Mouse (Mus musculus): ENCODE measurements around the gene Git2. TPM values are rescaled to one million over a fixed set of nuclear protein-coding genes. Genes with fewer than 3 reads are reported as not detected.

Gene Git2
- polyA plus RNA-seq, 1 experiment: 71.6 TPM

- H3K27ac ChIP-seq (ENCODE audit: insufficient read depth, low read length): peak overlapping the region; percentile 59
- H3K27me3 ChIP-seq (ENCODE audit: control insufficient read depth, insufficient read depth, low read length): no peaks in the 10 kb centered on the region
- WGBS: 4% methylated on average over 16 of the region's 16 CpGs
- peak in 1 of 2 experiments; percentile 34 for DNase-seq (ENCODE audit: low read depth in 1 of 2, low spot score in 2 of 2)
- H3K36me3 ChIP-seq (ENCODE audit: control insufficient read depth, insufficient read depth, low read length): no peaks in the 10 kb centered on the region
- H3K4me1 ChIP-seq (ENCODE audit: control insufficient read depth, insufficient read depth, insufficient read length): peaks cover 20% of the 10 kb centered on the region; the same call in 1 of the 2 replicates
- peak overlapping the region; percentile 96 for H3K4me3 ChIP-seq (ENCODE audit: extremely low read depth, insufficient read depth, insufficient read length)
- no peak for TF ChIP-seq POLR2A (IDR thresholded peaks at IDR 0.05; ENCODE audit: low read depth, low read length)
These were observed 85.5 kb downstream of the Git2 start for GRCm38 (mm10) chr5:114689700-114690366.

- TF ChIP-seq CTCF (IDR thresholded peaks at IDR 0.05; ENCODE audit: extremely low read depth, insufficient read depth, insufficient read length, insufficient replicate concordance): no peak
- TF ChIP-seq POLR2A (IDR thresholded peaks at IDR 0.05; ENCODE audit: low read depth, low read length): no peak
- H3K27ac ChIP-seq (ENCODE audit: insufficient read depth, low read length): no peak overlapping the region
- H3K27me3 ChIP-seq (ENCODE audit: control insufficient read depth, insufficient read depth, low read length): no peaks in the 10 kb centered on the region
- peaks cover 27% of the 10 kb centered on the region; the same call in 1 of the 2 replicates for H3K4me1 ChIP-seq (ENCODE audit: control insufficient read depth, insufficient read depth, insufficient read length)
- no peak overlapping the region for H3K4me3 ChIP-seq (ENCODE audit: extremely low read depth, insufficient read depth, insufficient read length)
- WGBS: 82% methylated on average over 13 of the region's 13 CpGs
- no peak for DNase-seq (ENCODE audit: low read depth in 1 of 2, low spot score in 2 of 2)
- H3K36me3 ChIP-seq (ENCODE audit: control insufficient read depth, insufficient read depth, low read length): no peaks in the 10 kb centered on the region
These were observed 86.6 kb downstream of the Git2 start for GRCm38 (mm10) chr5:114688703-114689102.

GRCm38 (mm10) chr5:114687901-114688300, 87.4 kb downstream of the Git2 start:
- no peaks in the 10 kb centered on the region for H3K36me3 ChIP-seq (ENCODE audit: control insufficient read depth, insufficient read depth, low read length)
- H3K4me1 ChIP-seq (ENCODE audit: control insufficient read depth, insufficient read depth, insufficient read length): peaks cover 27% of the 10 kb centered on the region; the same call in 1 of the 2 replicates
- H3K4me3 ChIP-seq (ENCODE audit: extremely low read depth, insufficient read depth, insufficient read length): no peak overlapping the region
- TF ChIP-seq CTCF (IDR thresholded peaks at IDR 0.05; ENCODE audit: extremely low read depth, insufficient read depth, insufficient read length, insufficient replicate concordance) (no peak), POLR2A (IDR thresholded peaks at IDR 0.05; ENCODE audit: low read depth, low read length) (no peak)
- H3K27ac ChIP-seq (ENCODE audit: insufficient read depth, low read length): no peak overlapping the region
- DNase-seq (ENCODE audit: low read depth in 1 of 2, low spot score in 2 of 2): no peak
- H3K27me3 ChIP-seq (ENCODE audit: control insufficient read depth, insufficient read depth, low read length): no peaks in the 10 kb centered on the region

- DNase-seq (ENCODE audit: low read depth in 1 of 2, low spot score in 2 of 2): no peak
- Histone ChIP-seq H3K4me3 (ENCODE audit: extremely low read depth, insufficient read depth, insufficient read length) (no peak overlapping the region), H3K27me3 (ENCODE audit: control insufficient read depth, insufficient read depth, low read length) (no peaks in the 10 kb centered on the region), H3K36me3 (ENCODE audit: control insufficient read depth, insufficient read depth, low read length) (no peaks in the 10 kb centered on the region), H3K4me1 (ENCODE audit: control insufficient read depth, insufficient read depth, insufficient read length) (peaks cover 30% of the 10 kb centered on the region; the same call in 1 of the 2 replicates), H3K27ac (ENCODE audit: insufficient read depth, low read length) (no peak overlapping the region)
- WGBS: 88% methylated on average over 7 of the region's 7 CpGs
- TF ChIP-seq CTCF (IDR thresholded peaks at IDR 0.05; ENCODE audit: extremely low read depth, insufficient read depth, insufficient read length, insufficient replicate concordance) (no peak), POLR2A (IDR thresholded peaks at IDR 0.05; ENCODE audit: low read depth, low read length) (no peak)
These were observed 88.5 kb downstream of the Git2 start for GRCm38 (mm10) chr5:114686726-114687210.

- Histone ChIP-seq H3K4me1 (ENCODE audit: control insufficient read depth, insufficient read depth, insufficient read length) (peaks cover 35% of the 10 kb centered on the region; the same call in 1 of the 2 replicates), H3K36me3 (ENCODE audit: control insufficient read depth, insufficient read depth, low read length) (no peaks in the 10 kb centered on the region), H3K4me3 (ENCODE audit: extremely low read depth, insufficient read depth, insufficient read length) (no peak overlapping the region), H3K27me3 (ENCODE audit: control insufficient read depth, insufficient read depth, low read length) (no peaks in the 10 kb centered on the region), H3K27ac (ENCODE audit: insufficient read depth, low read length) (no peak overlapping the region)
- no peak for DNase-seq (ENCODE audit: low read depth in 1 of 2, low spot score in 2 of 2)
- WGBS: 85% methylated on average over 5 of the region's 5 CpGs
- TF ChIP-seq POLR2A (IDR thresholded peaks at IDR 0.05; ENCODE audit: low read depth, low read length) (no peak), CTCF (IDR thresholded peaks at IDR 0.05; ENCODE audit: extremely low read depth, insufficient read depth, insufficient read length, insufficient replicate concordance) (no peak)
These were observed 89.3 kb downstream of the Git2 start for GRCm38 (mm10) chr5:114685986-114686385.

- Histone ChIP-seq H3K36me3 (ENCODE audit: control insufficient read depth, insufficient read depth, low read length) (peaks cover 4% of the 10 kb centered on the region), H3K4me1 (ENCODE audit: control insufficient read depth, insufficient read depth, insufficient read length) (peaks cover 35% of the 10 kb centered on the region; the same call in 1 of the 2 replicates), H3K4me3 (ENCODE audit: extremely low read depth, insufficient read depth, insufficient read length) (no peak overlapping the region), H3K27ac (ENCODE audit: insufficient read depth, low read length) (peak overlapping the region; percentile 46), H3K27me3 (ENCODE audit: control insufficient read depth, insufficient read depth, low read length) (no peaks in the 10 kb centered on the region)
- DNase-seq (ENCODE audit: low read depth in 1 of 2, low spot score in 2 of 2): no peak
- TF ChIP-seq CTCF (IDR thresholded peaks at IDR 0.05; ENCODE audit: extremely low read depth, insufficient read depth, insufficient read length, insufficient replicate concordance): no peak
- TF ChIP-seq POLR2A (IDR thresholded peaks at IDR 0.05; ENCODE audit: low read depth, low read length): no peak
- WGBS: 30% methylated on average over 8 of the region's 8 CpGs
These were observed 93.6 kb downstream of the Git2 start for GRCm38 (mm10) chr5:114681717-114682116.

- no peaks in the 10 kb centered on the region for H3K27me3 ChIP-seq (ENCODE audit: control insufficient read depth, insufficient read depth, low read length)
- peaks cover 13% of the 10 kb centered on the region for H3K36me3 ChIP-seq (ENCODE audit: control insufficient read depth, insufficient read depth, low read length)
- no peak for DNase-seq (ENCODE audit: low read depth in 1 of 2, low spot score in 2 of 2)
- H3K4me3 ChIP-seq (ENCODE audit: extremely low read depth, insufficient read depth, insufficient read length): peak overlapping the region; percentile 35; the same call in 1 of the 2 replicates
- TF ChIP-seq CTCF (IDR thresholded peaks at IDR 0.05; ENCODE audit: extremely low read depth, insufficient read depth, insufficient read length, insufficient replicate concordance) (no peak), POLR2A (IDR thresholded peaks at IDR 0.05; ENCODE audit: low read depth, low read length) (no peak)
- WGBS: 21% methylated on average over 19 of the region's 19 CpGs
- peak overlapping the region; percentile 82 for H3K27ac ChIP-seq (ENCODE audit: insufficient read depth, low read length)
- H3K4me1 ChIP-seq (ENCODE audit: control insufficient read depth, insufficient read depth, insufficient read length): peaks cover 35% of the 10 kb centered on the region; the same call in 1 of the 2 replicates
These were observed 94.5 kb downstream of the Git2 start for GRCm38 (mm10) chr5:114680676-114681285.
